Mouse (Mus musculus) spleen, adult 2 months (tissue): Measurements from ENCODE around the gene Grid2.

Experiments used
- CTCF ChIP-seq: fragments of 200-500 bp; IDR thresholded peaks from 2 replicates; pipeline ENCODE4 v1.5.1; 2011; ENCODE audit warnings: mild to moderate bottlenecking, inconsistent platforms; ENCODE audit not compliant: insufficient read depth, insufficient read length, insufficient replicate concordance; ENCODE audit errors: extremely low read depth
- POLR2A ChIP-seq: fragments of 200-500 bp; IDR thresholded peaks from 2 replicates; pipeline ENCODE4 v1.6.1; 2011; ENCODE audit warnings: low read depth, low read length, inconsistent platforms

- TF ChIP-seq CTCF: no peak
- TF ChIP-seq POLR2A: no peak
Observed at GRCm38 (mm10) chr6:64731621-64732320, 1476.1 kb downstream of the Grid2 start.
